Mouse (Mus musculus): ENCODE data around the gene Ttbk2. TPM values are rescaled to one million over a fixed set of nuclear protein-coding genes. Genes with fewer than 3 reads are reported as not detected.

The Ttbk2 gene
- polyA plus RNA-seq, 1 experiment, result 1.6 TPM

DNA sequence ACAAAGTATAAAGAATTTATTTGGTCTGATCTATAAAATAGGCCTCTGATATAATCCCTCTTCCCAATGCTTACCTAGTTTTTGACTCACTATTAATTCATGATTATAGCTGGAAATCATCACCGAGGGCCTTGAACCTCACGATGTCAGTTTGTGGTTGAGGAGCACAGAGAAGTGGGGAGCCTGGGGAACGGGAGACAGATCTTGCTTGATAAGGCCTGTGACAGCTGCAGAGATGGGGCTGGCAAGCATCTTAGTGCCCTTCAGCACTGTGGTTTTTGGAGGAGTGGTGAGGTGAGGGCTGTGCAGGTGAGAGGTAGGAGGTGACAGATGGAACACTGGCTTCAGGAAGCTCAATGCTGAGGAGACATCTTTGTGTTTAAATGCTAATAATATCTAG lies 140.2 kb downstream of the Ttbk2 start:
- Histone ChIP-seq H3K36me3 (ENCODE audit: control insufficient read depth, insufficient read depth, low read length) (peaks cover 20% of the 10 kb centered on the region), H3K4me1 (ENCODE audit: control insufficient read depth, insufficient read depth, insufficient read length, low read length) (peaks cover 4% of the 10 kb centered on the region; the same call in 1 of the 2 replicates), H3K27me3 (ENCODE audit: control insufficient read depth, insufficient read depth, low read length) (no peaks in the 10 kb centered on the region), H3K4me3 (ENCODE audit: low read depth, low read length) (no peak overlapping the region), H3K27ac (ENCODE audit: insufficient read depth, low read depth, low read length) (no peak overlapping the region)
- WGBS, result 70% methylated on average over 3 of the region's 3 CpGs
- TF ChIP-seq POLR2A (IDR thresholded peaks at IDR 0.05; ENCODE audit: low read depth, low read length) (no peak), CTCF (IDR thresholded peaks at IDR 0.05; ENCODE audit: extremely low read depth, insufficient read length, insufficient replicate concordance, low read depth, low read length) (no peak)

DNA sequence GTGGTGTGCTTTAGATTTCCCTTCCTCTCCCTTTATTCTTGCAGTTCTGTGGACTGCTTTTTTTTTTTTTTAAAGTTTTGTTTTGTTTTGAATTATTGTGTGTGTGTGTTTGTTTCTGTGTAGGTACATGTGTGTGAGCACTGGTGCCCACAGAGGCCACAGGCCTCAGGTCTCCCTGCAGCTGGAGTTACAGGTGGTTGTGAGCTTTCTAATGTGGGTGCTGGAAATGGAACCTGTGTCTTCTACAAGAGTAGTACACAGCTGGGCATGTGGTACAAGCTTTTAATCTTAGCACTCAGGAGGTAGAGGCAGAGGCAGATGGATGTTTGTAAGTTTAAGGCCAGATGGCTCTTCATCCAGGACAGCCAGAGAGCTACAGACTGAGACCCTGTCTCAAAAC lies 143.4 kb downstream of the Ttbk2 start:
- no peak for TF ChIP-seq POLR2A (IDR thresholded peaks at IDR 0.05; ENCODE audit: low read depth, low read length)
- TF ChIP-seq CTCF (IDR thresholded peaks at IDR 0.05; ENCODE audit: extremely low read depth, insufficient read length, insufficient replicate concordance, low read depth, low read length), result no peak
- peaks cover 4% of the 10 kb centered on the region; the same call in 1 of the 2 replicates for H3K4me1 ChIP-seq (ENCODE audit: control insufficient read depth, insufficient read depth, insufficient read length, low read length)
- H3K27me3 ChIP-seq (ENCODE audit: control insufficient read depth, insufficient read depth, low read length), result no peaks in the 10 kb centered on the region
- no peak overlapping the region for H3K27ac ChIP-seq (ENCODE audit: insufficient read depth, low read depth, low read length)
- H3K36me3 ChIP-seq (ENCODE audit: control insufficient read depth, insufficient read depth, low read length), result no peaks in the 10 kb centered on the region
- no peak overlapping the region for H3K4me3 ChIP-seq (ENCODE audit: low read depth, low read length)

DNA sequence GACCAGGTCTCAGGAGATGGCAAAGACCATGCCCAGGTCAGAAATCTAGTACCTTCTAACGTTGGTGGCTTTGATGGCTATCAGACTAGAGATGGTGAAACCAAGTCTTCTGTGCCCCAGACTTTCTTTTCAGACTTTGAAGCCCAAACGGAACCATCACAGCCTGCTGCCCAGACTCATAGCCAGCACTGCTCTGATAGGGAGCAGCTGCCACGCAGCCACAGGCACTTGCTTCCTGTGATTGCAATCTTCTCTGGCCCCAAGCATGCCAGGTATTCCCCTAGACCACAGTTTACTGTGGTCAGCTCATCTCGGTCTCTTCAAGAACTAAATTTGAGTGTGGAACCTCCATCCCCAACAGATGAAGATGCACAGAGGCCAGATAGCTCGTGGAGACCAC lies 147.7 kb downstream of the Ttbk2 start:
- no peaks in the 10 kb centered on the region for H3K36me3 ChIP-seq (ENCODE audit: control insufficient read depth, insufficient read depth, low read length)
- TF ChIP-seq CTCF (IDR thresholded peaks at IDR 0.05; ENCODE audit: extremely low read depth, insufficient read length, insufficient replicate concordance, low read depth, low read length), result no peak
- no peak for TF ChIP-seq POLR2A (IDR thresholded peaks at IDR 0.05; ENCODE audit: low read depth, low read length)
- no peaks in the 10 kb centered on the region for H3K27me3 ChIP-seq (ENCODE audit: control insufficient read depth, insufficient read depth, low read length)
- 59% methylated on average over 5 of the region's 5 CpGs for WGBS
- no peak overlapping the region for H3K27ac ChIP-seq (ENCODE audit: insufficient read depth, low read depth, low read length)
- H3K4me1 ChIP-seq (ENCODE audit: control insufficient read depth, insufficient read depth, insufficient read length, low read length), result no peaks in the 10 kb centered on the region
- H3K4me3 ChIP-seq (ENCODE audit: low read depth, low read length), result no peak overlapping the region

DNA sequence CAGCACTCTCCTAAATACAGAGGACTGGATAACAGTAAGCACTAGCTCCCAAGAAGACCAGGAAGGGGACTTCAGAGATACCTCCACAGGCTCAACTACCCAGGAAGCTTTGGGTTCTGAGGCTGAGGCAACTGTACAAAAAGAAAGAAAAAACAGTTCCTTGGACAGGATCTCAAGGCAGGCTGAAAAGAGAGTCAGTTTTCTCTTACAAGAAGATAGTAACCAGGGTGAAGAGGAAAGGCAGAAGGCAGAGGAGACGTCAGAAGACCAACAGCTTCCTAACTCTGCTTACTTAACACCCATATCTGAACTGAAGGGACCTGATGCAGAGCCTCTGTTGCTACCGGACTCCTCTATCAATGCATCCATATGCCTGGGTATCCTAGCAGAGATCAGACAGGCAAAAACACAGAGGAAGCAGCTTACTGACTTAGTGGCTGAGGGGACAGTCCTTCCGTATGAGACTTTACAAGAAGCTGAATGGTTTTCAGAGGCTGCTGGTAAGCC lies 150.0 kb downstream of the Ttbk2 start:
- Histone ChIP-seq H3K27ac (ENCODE audit: insufficient read depth, low read depth, low read length) (no peak overlapping the region), H3K4me3 (ENCODE audit: low read depth, low read length) (no peak overlapping the region), H3K36me3 (ENCODE audit: control insufficient read depth, insufficient read depth, low read length) (no peaks in the 10 kb centered on the region), H3K4me1 (ENCODE audit: control insufficient read depth, insufficient read depth, insufficient read length, low read length) (no peaks in the 10 kb centered on the region), H3K27me3 (ENCODE audit: control insufficient read depth, insufficient read depth, low read length) (no peaks in the 10 kb centered on the region)
- 79% methylated on average over 3 of the region's 3 CpGs for WGBS
- TF ChIP-seq POLR2A (IDR thresholded peaks at IDR 0.05; ENCODE audit: low read depth, low read length), result no peak
- TF ChIP-seq CTCF (IDR thresholded peaks at IDR 0.05; ENCODE audit: extremely low read depth, insufficient read length, insufficient replicate concordance, low read depth, low read length), result no peak

DNA sequence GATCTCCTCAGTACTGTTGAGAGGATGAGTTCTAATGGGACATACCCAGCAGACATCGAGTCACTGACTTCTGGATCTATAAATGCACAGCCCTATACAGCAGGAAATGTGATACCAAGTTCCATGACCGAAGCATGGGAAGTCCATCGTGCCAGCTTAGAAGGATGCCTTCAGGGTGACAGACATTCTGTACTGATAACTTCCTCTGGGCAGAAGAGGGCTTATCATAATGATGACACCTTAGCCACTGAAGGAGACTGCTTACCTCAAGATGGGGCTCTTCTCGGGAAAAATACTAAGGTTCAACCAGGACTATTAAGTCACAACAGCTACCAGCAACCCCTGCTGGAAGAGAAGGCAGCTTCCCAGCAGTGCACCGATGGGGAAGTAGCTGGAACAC lies 152.6 kb downstream of the Ttbk2 start:
- WGBS, result 79% methylated on average over 5 of the region's 5 CpGs
- no peak overlapping the region for H3K4me3 ChIP-seq (ENCODE audit: low read depth, low read length)
- H3K27ac ChIP-seq (ENCODE audit: insufficient read depth, low read depth, low read length), result no peak overlapping the region
- no peaks in the 10 kb centered on the region; the same call in 1 of the 2 replicates for H3K36me3 ChIP-seq (ENCODE audit: control insufficient read depth, insufficient read depth, low read length)
- TF ChIP-seq POLR2A (IDR thresholded peaks at IDR 0.05; ENCODE audit: low read depth, low read length) (no peak), CTCF (IDR thresholded peaks at IDR 0.05; ENCODE audit: extremely low read depth, insufficient read length, insufficient replicate concordance, low read depth, low read length) (no peak)
- no peaks in the 10 kb centered on the region for H3K27me3 ChIP-seq (ENCODE audit: control insufficient read depth, insufficient read depth, low read length)
- no peaks in the 10 kb centered on the region for H3K4me1 ChIP-seq (ENCODE audit: control insufficient read depth, insufficient read depth, insufficient read length, low read length)

Other genes starting within 250 kb of the Ttbk2 start
- 0.53 and 1.6 TPM in 2 replicates for gene Haus2, start 241.2 kb downstream of the Ttbk2 start, polyA plus RNA-seq (2012; rRNA removed)
- 4.3 and 13.1 TPM in 2 replicates for gene Lrrc57, start 241.1 kb downstream of the Ttbk2 start, polyA plus RNA-seq (2012; rRNA removed)
- 1.2 and 2.1 TPM in 2 replicates for gene Stard9, start 221.5 kb downstream of the Ttbk2 start, polyA plus RNA-seq (2012; rRNA removed)
- gene Cdan1, start 476 bp downstream of the Ttbk2 start, polyA plus RNA-seq (2012; rRNA removed), result 12.9 and 19.8 TPM in 2 replicates
- 6.1 and 12.1 TPM in 2 replicates for gene Ubr1, start 120.1 kb upstream of the Ttbk2 start, polyA plus RNA-seq (2012; rRNA removed)
- 2.3 and 5.1 TPM in 2 replicates for gene Tmem62, start 126.4 kb upstream of the Ttbk2 start, polyA plus RNA-seq (2012; rRNA removed)
- 3.8 and 9.8 TPM in 2 replicates for gene Ccndbp1, start 157.8 kb upstream of the Ttbk2 start, polyA plus RNA-seq (2012; rRNA removed)
- 0.15 and 0.38 TPM in 2 replicates for gene Epb42, start 186.5 kb upstream of the Ttbk2 start, polyA plus RNA-seq (2012; rRNA removed)
- 0.15 and 0.24 TPM in 2 replicates for gene Tgm5, start 235.2 kb upstream of the Ttbk2 start, polyA plus RNA-seq (2012; rRNA removed)

All from small intestine, adult 2 months (tissue).